Mouse (Mus musculus) liver, postnatal 0 days (tissue): ENCODE results near the gene Ppp1r27. TPM values are rescaled to one million over a fixed set of nuclear protein-coding genes. Genes with fewer than 3 reads are reported as not detected.
A peak's percentile ranks its signal among the peaks of the same experiment; 100 is the strongest.
"Not testable (repeated sequence)": the region's sequence is repeated elsewhere in the genome, so short reads cannot be mapped to it uniquely, and the experiment has no call there.

Source experiments
- ATAC-seq: fragments of 200-750 bp; cut with Nextera tagmentation; 2 replicates; pipeline ENCODE4 v1.8.0; 2017; ENCODE audit warnings: mild to moderate bottlenecking, moderate library complexity
- DNase-seq: peaks from one replicate; pipeline ENCODE4 v3.0.0-alpha.2; 2016
- H3K27ac ChIP-seq: fragments of 300-500 bp; sonication (generic); 2 replicates; pipeline ENCODE4 v1.5.1; 2014; ENCODE audit warnings: antibody characterized with exemption, moderate library complexity, mild to moderate bottlenecking, low read depth
- H3K27me3 ChIP-seq: fragments of 300-500 bp; sonication (generic); 2 replicates; pipeline ENCODE4 v1.6.1; 2014; ENCODE audit warnings: low read length, control low read depth, mixed read lengths; ENCODE audit not compliant: insufficient read depth
- H3K36me3 ChIP-seq: fragments of 300-500 bp; sonication (generic); replicated peaks from 2 replicates; pipeline ENCODE4 v1.6.1; 2014; ENCODE audit warnings: mild to moderate bottlenecking, control low read depth, low read length, moderate library complexity, mixed read lengths; ENCODE audit not compliant: insufficient read depth
- H3K4me1 ChIP-seq: fragments of 300-500 bp; sonication (generic); 2 replicates; pipeline ENCODE4 v1.6.1; 2014; ENCODE audit warnings: antibody characterized with exemption, mild to moderate bottlenecking, control low read depth; ENCODE audit not compliant: insufficient read depth
- H3K4me2 ChIP-seq: fragments of 300-500 bp; sonication (generic); 2 replicates; pipeline ENCODE4 v1.6.1; 2014; ENCODE audit warnings: low read depth, mild to moderate bottlenecking, low read length, moderate library complexity, mixed read lengths
- H3K4me3 ChIP-seq: fragments of 300-500 bp; sonication (generic); 2 replicates; pipeline ENCODE4 v1.5.1; 2014; ENCODE audit warnings: low read depth, low read length
- H3K9ac ChIP-seq: fragments of 300-500 bp; sonication (generic); replicated peaks from 2 replicates; pipeline ENCODE4 v1.6.1; 2014; ENCODE audit warnings: mild to moderate bottlenecking, moderate library complexity
- H3K9me3 ChIP-seq: fragments of 300-500 bp; sonication (generic); 2 replicates; pipeline ENCODE4 v1.6.1; 2016; ENCODE audit warnings: mild to moderate bottlenecking, control low read depth, low read length, mixed read lengths
- CTCF ChIP-seq: sonication (generic); IDR thresholded peaks from 2 replicates; pipeline ENCODE4 v1.5.1; 2016; ENCODE audit warnings: antibody characterized with exemption, low read depth
- EP300 ChIP-seq: IDR thresholded peaks from 2 replicates; pipeline ENCODE4 v1.6.1; 2016; ENCODE audit warnings: antibody characterized with exemption, low read depth, mild to moderate bottlenecking
- WGBS: fragments of 180-500 bp; shearing (Covaris S2); extraction: QIAGEN DNeasy Blood & Tissue Kit; methylation state at CpG from one replicate; pipeline ENCODE4 v1.1.7; 2014; ENCODE audit not compliant: insufficient replicate concordance; 5-methylcytosine and 5-hydroxymethylcytosine counted together
- polyA plus RNA-seq: library from polyadenylated mRNA; unstranded; fragments of >200 nt; fragmentation: Nextera tagmentation; extraction: Ambion mirVana; gene quantifications from 2 replicates; pipeline ENCODE4 v1.2.1, GENCODE M21; 2015

Ppp1r27 gene
- polyA plus RNA-seq, 1 experiment from 2014 or later = 0.19 TPM

DNA sequence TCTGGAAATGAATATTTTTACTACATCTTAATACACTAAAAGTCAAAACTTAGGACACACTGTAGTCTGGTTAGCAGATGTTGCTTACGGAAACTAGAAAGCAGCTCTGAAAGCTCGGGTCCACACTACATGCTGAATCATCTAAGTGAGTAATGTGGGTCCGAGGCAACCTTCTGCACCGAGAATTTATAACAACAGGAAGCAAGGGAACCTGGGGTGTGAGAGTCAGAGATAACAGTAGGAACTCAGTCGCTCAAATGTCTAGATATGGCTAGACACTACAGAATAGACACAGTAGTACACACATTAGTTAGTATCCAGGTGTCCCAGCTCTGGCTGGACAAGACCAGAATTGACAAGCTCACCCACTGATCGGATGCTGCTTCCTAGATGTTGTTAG, 37.6 kb upstream of the Ppp1r27 start:
- no peak overlapping the region for H3K4me2 ChIP-seq
- no peaks in the 10 kb centered on the region for H3K9me3 ChIP-seq
- ATAC-seq (peak; percentile 53), DNase-seq (no peak)
- no peak overlapping the region for H3K27ac ChIP-seq
- no peak overlapping the region for H3K4me3 ChIP-seq
- H3K4me1 ChIP-seq = no peaks in the 10 kb centered on the region
- H3K36me3 ChIP-seq = peaks cover 62% of the 10 kb centered on the region
- TF ChIP-seq EP300 (no peak), CTCF (no peak)
- H3K27me3 ChIP-seq = no peaks in the 10 kb centered on the region
- WGBS = 45% methylated on average over 6 of the region's 6 CpGs
- no peak overlapping the region for H3K9ac ChIP-seq

GRCm38 (mm10) chr11:120583937-120584336, 33.0 kb upstream of the Ppp1r27 start:
- peaks cover 32% of the 10 kb centered on the region for H3K36me3 ChIP-seq
- ATAC-seq (no peak), DNase-seq (no peak)
- H3K27me3 ChIP-seq = no peaks in the 10 kb centered on the region
- H3K4me2 ChIP-seq = no peak overlapping the region
- no peak overlapping the region for H3K9ac ChIP-seq
- 88% methylated on average over 1 of the region's 1 CpGs for WGBS
- peaks cover 28% of the 10 kb centered on the region for H3K4me1 ChIP-seq
- H3K27ac ChIP-seq = no peak overlapping the region
- H3K4me3 ChIP-seq = no peak overlapping the region
- H3K9me3 ChIP-seq = no peaks in the 10 kb centered on the region
- TF ChIP-seq CTCF = no peak
- no peak for TF ChIP-seq EP300

- not testable (repeated sequence) for H3K27ac ChIP-seq, H3K4me2 ChIP-seq, H3K4me3 ChIP-seq, DNase-seq, H3K9ac ChIP-seq, H3K27me3 ChIP-seq, H3K9me3 ChIP-seq, ATAC-seq
- peaks cover 34% of the 10 kb centered on the region for H3K36me3 ChIP-seq
- 80% methylated on average over 2 of the region's 2 CpGs for WGBS
- peaks cover 38% of the 10 kb centered on the region for H3K4me1 ChIP-seq
Observed at GRCm38 (mm10) chr11:120582982-120583293, 32.0 kb upstream of the Ppp1r27 start.

DNA sequence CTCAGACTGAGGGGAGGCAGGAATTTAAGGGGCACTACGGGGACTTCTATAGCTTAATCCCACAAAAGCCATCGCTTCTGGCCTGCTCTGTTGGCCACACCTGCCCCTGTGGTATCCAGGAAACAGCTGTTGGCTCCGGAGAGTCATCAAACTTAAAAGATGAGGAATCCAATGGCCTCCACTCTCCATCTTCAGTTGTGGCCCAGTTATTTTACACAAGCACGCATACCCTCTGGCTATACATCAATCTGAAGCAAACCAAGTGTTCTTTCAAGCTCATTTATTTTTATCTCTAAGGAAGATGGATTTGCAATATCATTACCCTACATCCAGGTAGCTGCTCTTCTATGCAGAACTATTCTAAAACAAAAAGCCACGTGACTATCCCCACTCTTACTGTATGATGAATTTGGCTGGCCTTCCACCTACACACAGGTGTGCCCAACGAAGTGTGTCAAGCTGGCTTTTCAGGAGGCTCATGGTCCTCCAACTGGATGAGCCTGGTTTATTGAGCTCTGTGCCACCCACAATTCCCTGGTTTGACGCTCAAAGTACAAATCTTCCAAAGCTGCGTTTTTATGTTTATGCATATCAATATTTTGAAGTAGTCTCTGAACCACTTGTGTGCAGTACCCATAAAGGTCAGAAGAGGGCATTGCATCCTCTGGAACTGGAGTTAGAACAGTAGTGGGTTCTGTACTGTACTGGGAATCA, 31.5 kb upstream of the Ppp1r27 start:
- H3K4me2 ChIP-seq = peak overlapping the region; percentile 90
- H3K9me3 ChIP-seq = no peaks in the 10 kb centered on the region
- peak overlapping the region; percentile 90 for H3K9ac ChIP-seq
- peak overlapping the region; percentile 94 for H3K27ac ChIP-seq
- no peaks in the 10 kb centered on the region for H3K27me3 ChIP-seq
- H3K4me1 ChIP-seq = peaks cover 39% of the 10 kb centered on the region
- H3K4me3 ChIP-seq = peak overlapping the region; percentile 76
- H3K36me3 ChIP-seq = peaks cover 37% of the 10 kb centered on the region
- peak; percentile 75 for TF ChIP-seq CTCF
- no peak for TF ChIP-seq EP300
- no peak for ATAC-seq
- WGBS = 63% methylated on average over 8 of the region's 8 CpGs
- DNase-seq = peak; percentile 47

DNA sequence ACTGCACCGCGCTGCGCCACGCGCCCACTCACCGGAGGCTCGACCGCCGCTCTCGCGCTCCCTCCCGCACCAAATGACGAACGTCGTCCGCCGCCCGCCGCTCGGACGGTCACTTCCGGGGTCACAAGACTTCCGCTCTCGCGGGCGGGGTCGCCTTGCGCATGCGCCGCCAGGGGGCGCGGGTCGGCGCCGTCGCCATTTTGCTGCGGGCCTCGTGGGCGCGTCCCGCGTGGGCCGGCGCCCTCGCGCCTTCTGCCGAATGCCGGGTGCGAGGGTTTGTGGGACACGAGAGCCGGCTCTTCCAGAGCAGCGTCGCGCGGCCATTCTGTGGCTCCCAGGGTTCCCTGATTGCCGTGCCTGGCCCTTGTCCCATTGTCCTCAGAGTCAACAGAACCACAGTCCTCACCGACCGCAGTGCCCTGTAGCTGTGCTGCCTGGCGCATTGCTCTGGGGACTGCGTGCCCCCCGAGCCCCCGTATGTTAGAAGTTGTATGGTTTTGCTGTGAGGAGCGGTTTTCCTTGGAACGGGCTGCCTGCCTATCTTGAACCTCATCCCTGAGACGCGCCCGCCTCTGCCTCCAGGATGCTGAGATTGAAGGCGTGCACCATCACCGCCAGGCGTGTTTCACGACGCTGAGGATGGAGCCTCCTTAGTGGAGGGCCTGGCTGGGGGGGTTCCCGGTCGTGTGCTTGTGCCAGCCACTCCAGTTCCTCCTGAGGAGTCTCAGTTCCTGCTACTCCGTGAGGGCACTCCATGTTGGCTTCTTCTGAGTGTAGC, 30.7 kb upstream of the Ppp1r27 start, which contains the start of gene Arhgdia:
TSS of gene Arhgdia (minus strand) at position 135 of the 778 bp plus-strand sequence.
- peak; percentile 90 for DNase-seq
- ATAC-seq = peak; percentile 58
- Histone ChIP-seq H3K27me3 (no peaks in the 10 kb centered on the region), H3K36me3 (peaks cover 35% of the 10 kb centered on the region), H3K9ac (peak within 1 kb of the TSS; percentile 90), H3K27ac (peak within 1 kb of the TSS; percentile 94), H3K9me3 (no peaks in the 10 kb centered on the region), H3K4me2 (peak within 1 kb of the TSS; percentile 90), H3K4me3 (peak within 1 kb of the TSS; percentile 76), H3K4me1 (peaks cover 39% of the 10 kb centered on the region)
- TF ChIP-seq EP300 (no peak), CTCF (peak; percentile 65)
- WGBS = 4% methylated on average over 52 of the region's 75 CpGs

DNA sequence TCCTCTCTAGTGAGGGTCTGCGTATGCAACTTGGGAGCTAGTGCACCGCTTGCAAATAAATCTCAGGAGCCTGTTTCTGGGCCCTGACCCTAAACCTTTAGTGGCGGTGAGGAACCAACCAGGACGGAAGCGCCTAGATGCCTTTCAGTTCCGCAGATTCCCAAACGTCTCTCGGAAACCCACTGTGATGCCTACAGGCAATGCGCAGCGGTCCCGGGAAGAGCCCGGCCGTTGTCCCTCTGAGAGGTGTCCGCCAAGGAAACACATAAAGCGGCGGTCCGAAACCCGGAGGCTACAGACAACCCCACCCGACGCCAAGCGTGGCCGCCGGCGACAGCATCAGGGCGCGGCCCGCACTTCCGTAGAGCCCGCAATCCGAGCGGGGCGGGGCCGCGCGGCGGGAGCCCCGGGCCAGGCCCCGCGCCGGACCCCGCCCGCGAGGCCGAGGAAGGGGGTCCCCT, 30.0 kb upstream of the Ppp1r27 start:
- H3K27ac ChIP-seq = peak overlapping the region; percentile 94
- under 1% methylated on average over 30 of the region's 44 CpGs for WGBS
- peaks cover 27% of the 10 kb centered on the region for H3K36me3 ChIP-seq
- no peaks in the 10 kb centered on the region for H3K9me3 ChIP-seq
- peaks cover 39% of the 10 kb centered on the region for H3K4me1 ChIP-seq
- H3K4me3 ChIP-seq = peak overlapping the region; percentile 76
- DNase-seq = peak; percentile 69
- H3K27me3 ChIP-seq = no peaks in the 10 kb centered on the region
- H3K4me2 ChIP-seq = peak overlapping the region; percentile 90
- H3K9ac ChIP-seq = peak overlapping the region; percentile 90
- ATAC-seq = peak; percentile 48
- TF ChIP-seq EP300 (no peak), CTCF (no peak)
